Mouse (Mus musculus) CD4-positive, CD25-positive, alpha-beta regulatory T cell, adult 2 months (primary cell): ENCODE measurements around the gene Slc10a1.

ENCODE experiments used
- DNase-seq: peaks from one replicate; pipeline ENCODE4 v3.0.0-alpha.2; 2012; ENCODE audit warnings: low read depth, low spot score

Slc10a1 gene

DNA sequence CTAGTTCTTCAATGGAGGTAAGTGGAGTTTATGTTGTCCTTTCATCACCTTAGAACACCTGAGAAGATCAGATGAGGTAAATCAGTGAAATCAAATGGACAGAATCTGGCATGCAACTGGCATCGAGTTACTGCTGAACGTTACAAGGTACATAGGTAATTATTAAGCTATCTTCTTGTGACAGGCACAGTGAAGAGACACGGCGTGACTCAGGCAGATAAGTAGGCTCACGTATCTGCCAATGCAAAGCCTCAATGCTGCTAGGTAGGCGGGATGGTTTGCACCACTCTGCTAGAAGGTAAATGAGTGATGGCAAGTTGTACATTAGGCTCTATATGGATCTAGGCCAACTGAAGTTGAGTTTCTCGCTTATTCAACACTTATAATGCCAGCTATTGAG, 38.4 kb downstream of the Slc10a1 start:
- DNase-seq, result no peak

- DNase-seq, result no peak
These were observed 39.6 kb downstream of the Slc10a1 start for GRCm38 (mm10) chr12:80928881-80929280.

GRCm38 (mm10) chr12:80927518-80927917, 41.0 kb downstream of the Slc10a1 start:
- DNase-seq, result no peak

DNA sequence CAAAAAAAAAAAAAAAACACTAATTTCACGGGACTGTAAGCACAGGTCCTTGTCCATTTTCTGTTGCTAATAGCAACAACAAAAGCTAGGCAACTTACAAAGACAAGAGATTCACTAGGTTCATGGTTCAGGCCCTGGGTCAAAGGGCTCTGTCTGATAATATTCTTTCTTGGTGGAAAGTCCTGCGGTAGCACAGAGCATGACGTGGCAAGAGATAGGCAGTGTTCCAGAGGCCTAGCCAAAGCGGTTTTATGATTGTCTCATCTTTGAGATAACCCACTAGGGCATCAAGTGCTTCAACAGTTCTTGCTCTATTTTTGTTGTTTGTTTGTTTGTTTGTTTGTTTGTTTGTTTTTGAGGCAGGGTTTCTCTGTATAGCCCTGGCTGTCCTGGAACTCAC, 42.0 kb downstream of the Slc10a1 start:
- no peak for DNase-seq

DNA sequence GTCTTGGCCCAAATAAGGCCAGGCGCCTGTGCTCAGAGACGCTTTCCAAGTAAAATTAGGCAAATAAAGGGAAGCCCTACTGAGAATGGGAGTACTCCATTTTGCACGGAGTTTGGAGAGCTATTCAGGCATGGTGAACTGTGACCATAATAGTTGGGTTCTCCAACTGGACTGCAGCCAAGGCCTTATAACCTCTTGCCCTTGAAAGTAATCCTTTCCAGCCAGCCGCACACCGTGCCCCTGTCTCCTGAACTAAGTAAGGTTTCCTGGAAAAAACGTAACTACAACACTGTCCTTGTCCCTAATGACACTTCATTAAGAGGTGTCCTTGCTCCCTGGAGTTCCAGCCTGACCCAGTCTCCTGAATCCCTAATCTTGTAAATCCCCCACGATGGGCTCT, 42.6 kb downstream of the Slc10a1 start:
- DNase-seq, result no peak

DNA sequence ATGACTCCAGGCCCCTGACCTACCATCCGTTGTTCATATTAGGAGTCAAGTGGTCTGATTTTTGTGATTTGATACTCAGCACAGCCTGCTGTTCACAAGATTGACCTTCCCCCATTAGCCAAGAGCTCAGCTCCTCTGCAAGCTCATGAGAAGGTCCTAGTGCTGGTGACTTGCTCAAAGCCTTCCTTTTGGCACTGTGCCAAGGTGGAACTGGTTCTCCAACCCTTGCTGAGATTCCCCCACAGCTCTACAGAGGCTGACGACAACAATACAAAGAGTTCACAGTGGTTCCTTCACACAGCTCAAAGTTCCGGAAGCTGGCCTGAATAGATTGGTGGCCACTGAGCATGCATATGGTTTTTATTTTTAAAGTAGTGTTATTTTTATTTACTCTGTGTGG, 44.3 kb downstream of the Slc10a1 start:
- DNase-seq, result no peak

- no peak for DNase-seq
These were observed 44.9 kb downstream of the Slc10a1 start for GRCm38 (mm10) chr12:80923602-80924001.

DNA sequence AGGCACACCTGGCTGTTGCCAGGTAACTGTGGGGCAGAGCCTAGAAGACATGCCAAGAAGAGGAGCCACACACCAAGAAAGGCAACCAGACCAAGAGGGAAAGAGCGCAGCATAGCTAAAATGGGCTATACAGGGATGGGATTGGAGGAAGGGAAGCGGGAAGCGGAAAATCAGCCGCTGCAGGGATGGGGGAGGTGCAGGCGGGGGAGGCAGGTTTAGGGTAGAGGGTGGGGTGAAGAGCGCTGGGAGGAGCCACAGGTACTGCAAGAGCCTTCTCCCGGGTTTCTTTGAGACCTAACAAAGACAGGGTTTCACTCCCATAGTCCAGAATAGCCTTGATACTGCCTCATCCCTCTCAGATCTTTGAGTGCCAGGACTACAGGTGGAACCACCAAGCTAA, 45.6 kb downstream of the Slc10a1 start:
- no peak for DNase-seq

DNA sequence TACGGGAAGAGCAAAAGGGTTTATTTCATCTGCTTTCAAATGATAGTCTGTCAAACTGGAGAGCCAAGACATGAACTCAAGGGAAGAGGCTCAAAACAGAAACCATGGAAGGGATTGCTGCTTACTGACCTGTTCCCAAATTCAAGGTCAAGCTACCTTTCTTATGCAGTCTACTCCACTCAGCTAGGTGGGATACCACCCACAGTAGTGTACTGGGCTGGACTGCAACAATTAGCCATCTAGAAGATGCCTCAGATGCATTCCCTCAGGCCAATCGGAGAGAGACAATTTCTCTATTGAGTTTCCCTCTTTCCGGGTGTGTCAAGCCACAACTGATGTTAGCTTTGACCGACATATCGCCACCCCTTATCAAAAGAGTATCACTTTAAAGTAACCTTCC, 47.2 kb downstream of the Slc10a1 start:
- DNase-seq, result no peak

DNA sequence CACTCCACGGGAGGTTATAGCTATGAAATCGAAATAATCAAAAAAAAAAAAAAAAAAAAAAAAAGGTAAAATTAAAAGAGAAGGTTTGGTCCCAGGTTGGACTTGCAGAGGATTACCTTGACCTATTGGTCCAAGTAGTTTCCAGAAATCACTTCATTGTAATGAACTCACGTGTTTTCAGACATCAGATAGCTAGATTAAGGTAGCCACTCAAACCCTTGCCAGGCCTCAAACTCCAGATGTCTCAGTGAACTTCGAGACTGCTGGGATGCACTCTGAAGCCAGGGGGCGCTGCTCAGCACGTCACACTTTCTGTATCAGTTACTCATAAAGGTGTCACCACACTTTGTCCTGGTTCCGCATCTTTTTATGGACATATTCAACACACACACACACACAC, 50.7 kb downstream of the Slc10a1 start:
- peak; percentile 75 for DNase-seq

- DNase-seq, result no peak
These were observed 58.9 kb downstream of the Slc10a1 start for GRCm38 (mm10) chr12:80909631-80910030.
